Mouse (Mus musculus): ENCODE results near the gene Wdfy3. TPM values are rescaled to one million over a fixed set of nuclear protein-coding genes. Genes with fewer than 3 reads are reported as not detected.
A peak's percentile ranks its signal among the peaks of the same experiment; 100 is the strongest.
"Not testable (repeated sequence)": the region's sequence is repeated elsewhere in the genome, so short reads cannot be mapped to it uniquely, and the experiment has no call there.

Gene Wdfy3
- polyA plus RNA-seq, 1 experiment, result 24.5 TPM

DNA sequence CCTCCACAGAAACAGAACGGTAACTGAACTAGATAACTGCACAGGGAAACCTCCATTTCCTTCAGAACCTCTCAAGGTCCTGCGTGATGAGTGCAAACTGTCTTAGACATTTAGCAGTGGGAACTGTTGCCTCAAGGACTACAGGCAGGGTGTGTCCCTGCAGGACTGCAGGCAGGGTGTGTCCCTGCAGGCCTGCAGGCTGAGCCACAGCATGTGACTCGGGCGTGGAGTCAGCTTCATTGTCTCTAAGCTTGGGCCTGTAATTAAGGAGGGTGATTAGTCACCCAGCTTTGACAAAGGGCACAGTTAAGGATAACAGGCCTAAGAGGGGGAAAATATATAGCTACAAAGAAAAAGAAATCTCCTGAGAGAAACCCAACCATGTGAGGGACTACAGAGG lies 222.0 kb downstream of the Wdfy3 start:
- Histone ChIP-seq H3K27me3 (ENCODE audit: control insufficient read depth, insufficient read depth, low read length) (no peaks in the 10 kb centered on the region), H3K4me3 (ENCODE audit: control insufficient read depth, low read depth, low read length) (no peak overlapping the region), H3K27ac (ENCODE audit: control insufficient read depth, insufficient read depth, low read depth, low read length) (no peak overlapping the region), H3K4me1 (ENCODE audit: control insufficient read depth, insufficient read depth, low read length) (peaks cover 3% of the 10 kb centered on the region), H3K36me3 (ENCODE audit: control insufficient read depth, insufficient read depth, low read length) (peaks cover 12% of the 10 kb centered on the region)
- no peak for TF ChIP-seq CTCF (IDR thresholded peaks at IDR 0.05; ENCODE audit: control insufficient read depth, insufficient read depth, insufficient replicate concordance, low read depth, low read length)
- TF ChIP-seq POLR2A (IDR thresholded peaks at IDR 0.05; ENCODE audit: control insufficient read depth, low read depth, low read length), result no peak

DNA sequence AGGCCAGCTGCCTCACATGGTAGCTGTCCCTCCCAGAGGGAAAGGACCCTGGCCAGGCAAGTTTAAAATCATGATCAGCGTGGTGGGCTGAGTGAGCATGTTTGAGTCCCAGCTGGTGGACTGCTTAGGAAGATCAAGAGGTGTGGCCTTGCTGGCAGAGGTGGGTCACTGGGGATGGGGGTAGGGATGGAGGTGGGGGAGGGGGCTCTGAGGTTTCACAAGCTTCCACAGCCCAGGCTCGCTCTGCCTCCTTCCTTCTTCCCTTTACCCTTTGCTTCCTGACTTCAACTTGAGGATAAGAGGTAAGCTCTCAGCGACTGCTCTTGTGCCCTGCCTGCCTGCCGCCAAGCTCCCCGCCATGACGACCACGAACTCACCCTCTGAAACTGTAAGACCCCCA lies 222.4 kb downstream of the Wdfy3 start:
- peaks cover 11% of the 10 kb centered on the region for H3K36me3 ChIP-seq (ENCODE audit: control insufficient read depth, insufficient read depth, low read length)
- H3K27ac ChIP-seq (ENCODE audit: control insufficient read depth, insufficient read depth, low read depth, low read length), result no peak overlapping the region
- TF ChIP-seq POLR2A (IDR thresholded peaks at IDR 0.05; ENCODE audit: control insufficient read depth, low read depth, low read length), result 0 out of 2 replicates have a peak, but pooled peaks have one; percentile 19
- no peak for TF ChIP-seq CTCF (IDR thresholded peaks at IDR 0.05; ENCODE audit: control insufficient read depth, insufficient read depth, insufficient replicate concordance, low read depth, low read length)
- H3K4me1 ChIP-seq (ENCODE audit: control insufficient read depth, insufficient read depth, low read length), result peaks cover under 1% of the 10 kb centered on the region
- H3K27me3 ChIP-seq (ENCODE audit: control insufficient read depth, insufficient read depth, low read length), result no peaks in the 10 kb centered on the region
- no peak overlapping the region for H3K4me3 ChIP-seq (ENCODE audit: control insufficient read depth, low read depth, low read length)

DNA sequence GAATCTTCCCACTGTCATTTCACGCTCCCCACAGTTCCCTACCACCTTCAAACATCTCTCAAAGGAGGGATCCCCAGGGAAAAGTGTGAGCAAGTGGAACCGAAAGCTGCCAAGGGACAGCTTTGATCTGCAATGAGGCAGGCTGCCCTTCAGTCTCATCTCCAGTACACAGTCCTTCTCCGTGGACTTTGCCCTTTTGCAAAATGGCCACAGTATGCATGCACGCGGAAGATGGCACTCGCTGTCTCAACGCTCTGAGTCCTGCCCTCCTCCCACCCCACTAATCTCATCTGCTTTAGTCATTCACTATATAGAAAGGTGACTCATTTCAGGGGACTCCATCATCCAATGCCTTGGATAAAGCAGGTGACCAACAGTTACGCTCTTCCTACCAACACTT lies 223.8 kb downstream of the Wdfy3 start:
- no peak overlapping the region for H3K27ac ChIP-seq (ENCODE audit: control insufficient read depth, insufficient read depth, low read depth, low read length)
- no peaks in the 10 kb centered on the region; the same call in none of the 2 replicates for H3K4me1 ChIP-seq (ENCODE audit: control insufficient read depth, insufficient read depth, low read length)
- no peak for TF ChIP-seq POLR2A (IDR thresholded peaks at IDR 0.05; ENCODE audit: control insufficient read depth, low read depth, low read length)
- TF ChIP-seq CTCF (IDR thresholded peaks at IDR 0.05; ENCODE audit: control insufficient read depth, insufficient read depth, insufficient replicate concordance, low read depth, low read length), result no peak
- H3K27me3 ChIP-seq (ENCODE audit: control insufficient read depth, insufficient read depth, low read length), result no peaks in the 10 kb centered on the region
- no peak overlapping the region for H3K4me3 ChIP-seq (ENCODE audit: control insufficient read depth, low read depth, low read length)
- H3K36me3 ChIP-seq (ENCODE audit: control insufficient read depth, insufficient read depth, low read length), result peaks cover 9% of the 10 kb centered on the region

DNA sequence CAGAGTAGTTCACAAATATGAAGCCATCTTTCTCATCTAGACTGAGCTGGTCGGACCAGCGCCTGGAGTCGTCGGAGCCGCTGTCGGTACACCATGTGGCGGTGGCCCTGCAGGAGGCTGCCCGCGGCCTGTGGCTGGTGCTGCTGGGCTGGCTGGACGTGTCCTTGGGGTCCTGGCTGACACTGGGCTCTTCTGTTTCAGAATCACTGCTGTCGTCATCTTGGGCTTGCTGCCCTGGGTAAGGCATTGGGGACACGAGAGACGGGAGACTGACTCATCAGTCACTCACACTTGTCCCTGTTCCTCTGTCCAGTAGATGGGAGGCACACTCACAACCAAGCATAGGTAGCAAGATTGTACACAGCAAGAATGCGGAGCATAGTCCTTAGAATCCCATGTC lies 224.7 kb downstream of the Wdfy3 start:
- Histone ChIP-seq H3K27ac (ENCODE audit: control insufficient read depth, insufficient read depth, low read depth, low read length) (no peak overlapping the region), H3K4me1 (ENCODE audit: control insufficient read depth, insufficient read depth, low read length) (no peaks in the 10 kb centered on the region; the same call in 1 of the 2 replicates), H3K36me3 (ENCODE audit: control insufficient read depth, insufficient read depth, low read length) (peaks cover 7% of the 10 kb centered on the region), H3K4me3 (ENCODE audit: control insufficient read depth, low read depth, low read length) (no peak overlapping the region), H3K27me3 (ENCODE audit: control insufficient read depth, insufficient read depth, low read length) (no peaks in the 10 kb centered on the region)
- no peak for TF ChIP-seq CTCF (IDR thresholded peaks at IDR 0.05; ENCODE audit: control insufficient read depth, insufficient read depth, insufficient replicate concordance, low read depth, low read length)
- TF ChIP-seq POLR2A (IDR thresholded peaks at IDR 0.05; ENCODE audit: control insufficient read depth, low read depth, low read length), result no peak

DNA sequence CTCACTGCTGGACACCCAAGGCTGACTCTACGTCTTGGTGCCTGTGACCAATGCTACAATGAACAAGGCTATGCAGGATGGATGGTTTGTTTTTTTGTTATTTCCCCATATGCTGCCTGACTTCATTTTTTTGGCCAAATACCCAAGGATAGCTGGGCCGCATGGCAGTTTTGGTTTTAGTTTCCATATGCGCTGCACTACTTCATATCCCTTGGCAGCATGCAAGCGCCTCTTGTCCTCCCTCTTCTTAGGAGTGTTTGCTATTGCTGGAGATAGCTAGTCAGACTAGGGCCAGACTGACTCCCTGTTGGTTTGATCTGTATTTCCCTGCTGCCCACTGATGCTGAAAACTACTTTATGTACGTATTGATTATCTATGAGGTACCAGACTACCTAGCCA lies 229.2 kb downstream of the Wdfy3 start:
- Histone ChIP-seq H3K27ac (ENCODE audit: control insufficient read depth, insufficient read depth, low read depth, low read length) (no peak overlapping the region), H3K4me3 (ENCODE audit: control insufficient read depth, low read depth, low read length) (no peak overlapping the region), H3K27me3 (ENCODE audit: control insufficient read depth, insufficient read depth, low read length) (no peaks in the 10 kb centered on the region), H3K36me3 (ENCODE audit: control insufficient read depth, insufficient read depth, low read length) (peaks cover 4% of the 10 kb centered on the region), H3K4me1 (ENCODE audit: control insufficient read depth, insufficient read depth, low read length) (no peaks in the 10 kb centered on the region)
- TF ChIP-seq CTCF (IDR thresholded peaks at IDR 0.05; ENCODE audit: control insufficient read depth, insufficient read depth, insufficient replicate concordance, low read depth, low read length), result no peak
- no peak for TF ChIP-seq POLR2A (IDR thresholded peaks at IDR 0.05; ENCODE audit: control insufficient read depth, low read depth, low read length)

DNA sequence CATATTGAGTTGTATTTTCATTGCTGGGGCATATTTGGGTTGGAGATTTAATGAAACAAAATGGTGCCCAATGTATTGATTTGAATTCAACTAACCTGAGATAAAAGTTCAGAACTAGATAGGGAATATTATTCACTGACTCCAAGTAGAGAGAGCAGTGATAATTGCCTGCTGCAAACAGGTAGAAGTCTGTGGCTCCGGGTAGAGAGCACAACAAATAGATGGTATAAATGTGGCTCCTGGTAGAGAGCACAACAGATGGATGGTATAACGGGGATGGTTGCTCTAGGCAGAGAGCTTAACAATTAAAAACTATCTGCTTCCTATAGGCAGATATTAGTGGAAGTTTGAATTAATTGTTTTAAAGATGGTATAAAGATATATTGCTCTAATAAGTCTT lies 232.1 kb downstream of the Wdfy3 start:
- not testable (repeated sequence) for H3K36me3 ChIP-seq (ENCODE audit: control insufficient read depth, insufficient read depth, low read length); H3K4me1 ChIP-seq (ENCODE audit: control insufficient read depth, insufficient read depth, low read length); H3K27me3 ChIP-seq (ENCODE audit: control insufficient read depth, insufficient read depth, low read length); H3K27ac ChIP-seq (ENCODE audit: control insufficient read depth, insufficient read depth, low read depth, low read length); H3K4me3 ChIP-seq (ENCODE audit: control insufficient read depth, low read depth, low read length)

DNA sequence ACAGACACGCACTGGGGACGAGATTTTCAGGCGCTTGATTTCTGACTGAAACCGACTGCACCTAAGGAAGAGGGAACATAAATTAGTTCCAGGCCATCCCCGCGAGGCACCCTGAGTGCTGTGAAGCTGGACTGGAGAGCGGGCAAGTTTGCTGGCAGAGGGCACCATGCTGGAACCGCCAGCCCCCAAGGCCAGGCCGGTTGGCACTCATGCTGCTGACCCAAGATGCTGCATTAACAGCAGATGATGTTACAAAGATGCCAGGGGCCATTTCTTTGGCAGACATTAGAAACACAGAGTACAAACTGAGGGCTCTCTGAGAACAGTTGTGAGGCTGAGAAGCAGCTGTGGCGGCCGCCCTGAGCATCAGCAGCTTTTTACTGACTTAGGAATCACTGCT lies 233.5 kb downstream of the Wdfy3 start:
- no peak overlapping the region for H3K27ac ChIP-seq (ENCODE audit: control insufficient read depth, insufficient read depth, low read depth, low read length)
- TF ChIP-seq POLR2A (IDR thresholded peaks at IDR 0.05; ENCODE audit: control insufficient read depth, low read depth, low read length), result no peak
- TF ChIP-seq CTCF (IDR thresholded peaks at IDR 0.05; ENCODE audit: control insufficient read depth, insufficient read depth, insufficient replicate concordance, low read depth, low read length), result no peak
- no peak overlapping the region for H3K4me3 ChIP-seq (ENCODE audit: control insufficient read depth, low read depth, low read length)
- no peaks in the 10 kb centered on the region for H3K27me3 ChIP-seq (ENCODE audit: control insufficient read depth, insufficient read depth, low read length)
- H3K4me1 ChIP-seq (ENCODE audit: control insufficient read depth, insufficient read depth, low read length), result no peaks in the 10 kb centered on the region; the same call in 1 of the 2 replicates
- no peaks in the 10 kb centered on the region; the same call in 1 of the 2 replicates for H3K36me3 ChIP-seq (ENCODE audit: control insufficient read depth, insufficient read depth, low read length)

DNA sequence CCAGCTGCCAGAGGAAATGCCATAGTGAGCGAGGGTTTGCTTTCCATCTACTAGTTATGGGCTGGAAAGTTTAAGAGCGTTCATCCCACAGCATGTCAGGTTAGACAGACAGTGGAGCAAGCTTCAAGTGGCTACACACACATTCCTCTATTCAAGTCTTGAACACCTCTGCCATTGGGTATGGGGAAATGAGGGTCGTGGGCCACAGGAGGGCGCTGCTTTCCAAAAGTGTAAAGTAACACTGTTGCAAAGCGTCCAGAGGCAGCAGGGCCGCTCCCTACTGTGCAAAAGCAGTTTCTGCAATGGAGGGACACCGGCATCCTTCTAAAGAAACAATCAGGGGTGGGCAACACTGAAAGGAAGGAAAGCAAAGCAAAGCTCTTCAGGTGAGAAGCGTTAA lies 235.8 kb downstream of the Wdfy3 start:
- no peak overlapping the region for H3K27ac ChIP-seq (ENCODE audit: control insufficient read depth, insufficient read depth, low read depth, low read length)
- no peak for TF ChIP-seq POLR2A (IDR thresholded peaks at IDR 0.05; ENCODE audit: control insufficient read depth, low read depth, low read length)
- TF ChIP-seq CTCF (IDR thresholded peaks at IDR 0.05; ENCODE audit: control insufficient read depth, insufficient read depth, insufficient replicate concordance, low read depth, low read length), result peak; percentile 29; the same call in 1 of the 2 replicates
- H3K36me3 ChIP-seq (ENCODE audit: control insufficient read depth, insufficient read depth, low read length), result no peaks in the 10 kb centered on the region
- H3K27me3 ChIP-seq (ENCODE audit: control insufficient read depth, insufficient read depth, low read length), result no peaks in the 10 kb centered on the region
- H3K4me3 ChIP-seq (ENCODE audit: control insufficient read depth, low read depth, low read length), result no peak overlapping the region
- H3K4me1 ChIP-seq (ENCODE audit: control insufficient read depth, insufficient read depth, low read length), result no peaks in the 10 kb centered on the region; the same call in 1 of the 2 replicates

Data from testis, adult 2 months (tissue).